Mouse (Mus musculus): ENCODE results near the gene Atxn3.

- no peak for TF ChIP-seq HCFC1 (IDR thresholded peaks at IDR 0.05; ENCODE audit: borderline replicate concordance, insufficient read depth, low read length)
- TF ChIP-seq MAFK (IDR thresholded peaks at IDR 0.05; ENCODE audit: insufficient read depth, low read depth, low read length) = no peak
- TF ChIP-seq CHD2 (IDR thresholded peaks at IDR 0.05; ENCODE audit: low read depth, low read length) = no peak
- TF ChIP-seq ZC3H11A (IDR thresholded peaks at IDR 0.05; ENCODE audit: borderline replicate concordance, low read depth, low read length) = no peak
These were observed 27.1 kb upstream of the Atxn3 start for GRCm38 (mm10) chr12:101985110-101985509.
